Mouse (Mus musculus): ENCODE results near the gene Nudt2.

Nudt2 gene

DNA sequence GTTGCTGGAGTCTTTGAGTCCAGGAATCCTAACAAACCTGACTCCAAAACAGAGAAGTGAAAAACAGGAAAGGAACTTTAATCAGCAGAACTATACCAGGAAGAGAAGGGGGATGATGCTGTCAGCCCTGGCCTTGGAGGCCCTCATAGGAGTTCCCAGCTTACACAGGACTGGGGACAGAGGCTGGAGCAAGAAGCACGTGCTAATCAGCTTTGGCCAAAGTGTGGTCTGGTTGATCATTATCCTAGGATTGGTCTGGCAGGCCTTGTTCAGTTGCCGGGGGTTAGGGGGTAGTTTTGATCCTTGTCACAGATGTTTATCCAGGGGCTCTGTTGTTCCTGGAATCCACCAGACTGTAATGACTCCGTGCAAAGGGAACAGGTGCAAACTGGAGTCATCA is 29.4 kb downstream of the Nudt2 start:
- ATAC-seq (ENCODE audit: low TSS enrichment), result no peak

DNA sequence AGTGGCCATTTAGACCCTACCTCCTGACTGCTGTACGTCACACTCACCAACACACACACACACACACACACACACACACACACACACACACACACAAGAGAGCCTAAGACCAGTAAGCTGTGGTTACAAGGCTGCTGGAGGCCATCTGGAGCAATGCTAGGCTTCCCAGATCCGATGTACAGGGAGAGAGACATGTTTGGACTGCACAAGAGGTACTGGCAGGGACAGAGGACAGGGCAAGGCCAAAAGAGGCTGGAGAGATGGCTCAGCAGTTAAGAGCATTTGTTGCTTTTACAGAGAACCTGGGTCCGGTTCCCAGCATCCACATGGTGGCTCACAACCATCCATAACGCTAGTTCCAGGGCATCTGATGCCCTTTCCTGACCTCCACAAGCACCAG is 30.1 kb downstream of the Nudt2 start:
- no peak for ATAC-seq (ENCODE audit: low TSS enrichment)

DNA sequence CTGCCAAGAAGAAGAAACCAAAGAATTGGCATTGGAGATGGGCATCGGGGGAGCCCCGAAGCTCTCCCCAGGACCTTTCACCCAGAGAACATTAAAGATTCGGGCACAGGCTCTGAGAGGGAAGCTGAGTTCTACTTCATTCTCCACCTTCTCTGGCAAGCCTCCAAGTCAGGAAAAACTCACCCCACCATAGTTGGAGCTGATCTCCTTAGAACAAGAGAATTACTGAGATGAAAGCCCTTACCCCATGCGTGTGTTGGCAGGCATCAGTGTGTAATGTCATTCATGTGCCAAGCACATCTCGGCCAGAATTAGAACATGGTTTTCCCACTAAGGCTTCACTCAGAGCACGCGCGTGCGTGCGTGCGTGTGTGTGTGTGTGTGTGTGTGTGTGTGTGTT is 30.9 kb downstream of the Nudt2 start:
- ATAC-seq (ENCODE audit: low TSS enrichment), result peak; percentile 26; the same call in 1 of the 2 replicates

DNA sequence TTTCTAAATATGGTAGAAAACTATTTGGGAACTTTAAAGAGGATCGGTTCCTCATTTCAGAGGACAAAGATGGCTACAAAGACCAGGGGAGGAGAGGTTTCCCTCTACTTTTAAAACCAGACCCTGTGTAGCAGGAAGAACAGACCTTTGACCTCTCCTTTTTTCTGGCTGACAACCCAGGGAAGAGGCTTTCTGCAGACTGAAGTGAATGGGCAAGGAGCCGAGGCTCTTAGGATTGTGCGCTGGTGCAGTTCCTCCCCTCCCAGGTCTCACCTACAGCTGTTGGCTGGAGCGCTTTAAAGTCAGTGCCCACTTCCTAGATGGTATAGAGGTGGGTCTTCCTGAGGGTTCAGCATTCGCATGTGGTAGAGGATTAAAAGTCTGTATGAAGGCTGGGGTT is 32.1 kb downstream of the Nudt2 start:
- ATAC-seq (ENCODE audit: low TSS enrichment), result no peak

DNA sequence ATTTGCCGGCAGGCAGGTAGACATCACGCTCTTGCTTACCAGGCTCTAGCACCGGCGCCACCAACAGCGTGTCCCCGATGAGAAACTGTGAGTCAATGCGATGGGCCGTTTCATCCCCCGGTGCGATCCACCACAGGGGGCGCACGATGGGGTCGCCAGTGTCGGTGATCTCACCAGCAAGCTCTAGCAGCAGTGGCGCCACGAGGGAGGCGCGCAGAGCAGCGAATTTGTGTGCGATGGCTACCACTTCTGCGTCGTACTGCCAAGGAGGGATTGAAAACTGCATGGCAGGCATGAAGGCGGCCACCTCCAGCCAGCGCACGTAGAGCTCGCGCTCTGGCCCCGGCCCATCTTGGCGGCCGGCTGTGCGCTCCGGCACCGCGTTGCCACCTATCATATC is 32.6 kb downstream of the Nudt2 start:
- ATAC-seq (ENCODE audit: low TSS enrichment), result no peak

DNA sequence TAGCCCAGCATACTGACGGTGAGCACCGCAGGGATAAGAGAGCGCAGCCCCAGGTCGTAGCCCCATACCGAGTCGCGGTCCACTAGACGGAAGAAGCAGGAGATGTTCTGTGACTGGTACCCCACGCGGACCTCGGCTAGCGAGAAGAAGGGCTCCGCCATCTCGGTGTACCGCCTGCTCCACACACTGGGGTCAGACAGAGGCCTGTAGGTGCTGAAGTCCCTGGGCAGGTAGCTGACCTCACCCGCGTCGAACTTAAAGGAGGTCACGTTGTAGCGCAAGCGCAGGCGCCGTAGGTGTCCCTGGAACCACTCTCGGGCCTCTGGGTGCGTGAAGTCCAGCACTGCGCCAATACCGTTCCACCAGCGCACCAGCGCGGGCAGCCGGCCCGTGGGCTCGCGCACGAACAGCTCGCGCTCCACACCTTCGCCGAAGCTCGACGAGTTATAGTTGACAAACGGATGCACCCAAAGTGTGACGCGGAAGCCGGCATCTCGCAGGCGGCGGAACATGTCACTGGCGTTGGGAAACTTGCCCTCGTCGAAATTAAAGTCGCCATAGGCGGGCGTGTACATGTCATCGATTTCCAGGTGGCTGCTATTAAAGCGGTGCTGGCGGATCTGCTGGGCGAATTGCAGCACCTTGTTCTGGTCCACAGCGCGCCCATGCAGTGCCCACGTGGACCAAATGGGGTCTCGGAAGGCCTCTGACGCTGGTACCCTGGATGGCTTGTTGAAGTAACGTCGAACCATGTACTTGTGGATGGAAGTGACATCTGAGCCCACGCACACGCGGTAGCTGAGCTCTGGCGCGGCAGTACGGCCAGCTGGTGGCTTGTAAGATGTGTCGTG is 33.3 kb downstream of the Nudt2 start:
- ATAC-seq (ENCODE audit: low TSS enrichment), result no peak

GRCm38 (mm10) chr4:41498921-41499391 is 34.0 kb downstream of the Nudt2 start:
- ATAC-seq (ENCODE audit: low TSS enrichment), result no peak

- ATAC-seq (ENCODE audit: low TSS enrichment), result peak; percentile 18; the same call in 1 of the 2 replicates
Observed at GRCm38 (mm10) chr4:41499619-41500018, 34.7 kb downstream of the Nudt2 start.

DNA sequence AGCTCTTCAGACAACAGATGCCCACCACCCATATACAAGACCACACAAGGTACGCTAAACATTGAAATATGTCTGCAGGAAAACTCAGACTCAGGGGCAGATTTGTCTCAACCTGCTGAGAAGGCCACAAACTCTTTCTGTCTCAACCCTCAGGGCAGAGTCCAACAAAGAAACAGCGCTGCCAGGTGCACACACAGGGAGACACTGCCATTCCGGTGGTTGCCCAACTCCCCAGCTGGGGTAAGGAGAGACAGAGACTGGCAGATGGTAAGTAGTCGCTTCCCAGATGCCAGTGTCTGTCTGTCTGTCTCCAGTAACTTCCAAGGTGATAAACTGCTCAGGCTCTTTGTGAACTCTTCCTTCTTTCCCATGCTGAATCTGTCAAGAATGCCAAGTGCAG is 35.8 kb downstream of the Nudt2 start:
- no peak for ATAC-seq (ENCODE audit: low TSS enrichment)

DNA sequence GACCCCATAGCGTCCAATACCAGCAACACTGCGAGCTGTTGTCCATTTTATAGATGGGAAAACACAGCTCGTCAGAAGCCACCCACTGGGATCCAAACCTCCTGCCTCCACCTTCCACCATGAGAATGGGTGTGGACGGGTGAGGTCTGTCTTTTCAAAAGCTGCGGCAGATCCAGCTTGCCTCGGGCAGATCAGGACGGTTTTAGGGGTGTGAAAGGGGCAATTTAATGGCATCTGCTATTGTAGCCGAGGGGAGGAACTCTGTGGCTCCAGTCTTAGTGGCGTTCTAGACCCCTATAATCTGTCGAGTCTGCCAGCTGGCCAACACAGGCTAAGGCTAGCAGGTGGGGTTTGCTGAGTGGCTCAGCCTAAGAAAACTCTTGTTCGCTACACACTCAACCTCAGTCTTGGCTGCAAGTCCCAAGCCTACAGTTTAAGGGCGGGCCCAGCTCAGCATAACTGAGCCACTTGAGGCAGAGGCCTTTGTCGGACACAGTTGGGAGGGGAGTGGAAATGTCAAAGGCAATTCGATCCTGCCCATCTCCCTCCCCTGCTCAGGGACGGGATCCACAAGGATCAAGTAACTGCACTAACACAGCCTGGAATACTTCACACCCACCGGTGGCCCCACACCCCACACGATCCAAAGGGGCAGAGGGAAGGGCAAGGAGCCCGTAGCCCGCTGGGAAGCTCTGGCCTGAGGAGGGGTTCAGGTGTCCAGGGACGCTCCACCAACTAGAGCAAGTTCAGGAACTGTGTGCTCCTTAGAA is 37.4 kb downstream of the Nudt2 start:
- ATAC-seq (ENCODE audit: low TSS enrichment), result no peak

DNA sequence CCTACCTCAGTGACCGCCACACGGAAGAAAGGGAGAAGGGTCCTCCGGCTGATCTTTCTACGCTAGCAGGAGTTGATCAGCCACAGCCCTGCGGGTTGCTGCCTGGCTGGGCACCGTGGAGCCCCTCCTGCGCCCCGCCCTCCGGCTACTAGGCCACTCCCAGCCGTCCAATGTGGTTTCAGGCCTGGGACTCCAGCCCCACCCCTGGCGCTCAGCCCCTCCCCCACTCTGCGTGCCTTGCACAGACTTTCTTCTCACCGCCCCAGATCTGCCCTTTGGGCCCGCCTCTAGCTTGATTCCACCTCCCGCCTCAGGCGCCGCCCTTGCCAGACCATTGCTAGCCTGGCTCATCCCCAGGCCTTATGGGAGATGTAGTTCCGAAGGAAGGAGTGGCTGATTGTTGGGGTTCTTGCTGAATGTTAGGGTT is 38.0 kb downstream of the Nudt2 start, which contains the start of gene AI464131:
TSS of gene AI464131 (minus strand) at position 91 of the 427 bp plus-strand sequence.
- ATAC-seq (ENCODE audit: low TSS enrichment), result peak; percentile 71

- no peak for ATAC-seq (ENCODE audit: low TSS enrichment)
Observed at GRCm38 (mm10) chr4:41504325-41504724, 39.4 kb downstream of the Nudt2 start.

DNA sequence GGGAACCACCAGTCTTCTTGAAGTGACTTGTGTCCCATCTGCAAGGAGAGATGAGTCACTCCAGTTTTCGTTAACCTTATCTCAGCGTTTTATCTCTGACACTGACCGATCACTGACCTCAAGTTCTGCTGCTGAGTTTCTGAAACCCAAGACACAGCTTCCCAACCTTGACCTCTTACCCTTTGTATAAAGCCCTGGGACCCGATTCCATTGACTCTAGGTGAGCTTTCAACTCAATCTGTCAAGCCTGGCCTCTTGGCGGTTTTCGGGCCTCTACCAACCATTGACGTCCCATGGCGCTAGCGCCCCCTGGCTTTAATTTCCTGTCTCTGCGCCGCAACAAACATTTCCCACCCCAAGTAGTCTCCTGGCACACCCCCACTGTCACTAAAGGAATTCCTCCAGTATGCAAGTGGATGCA is 40.2 kb downstream of the Nudt2 start:
- ATAC-seq (ENCODE audit: low TSS enrichment), result no peak

GRCm38 (mm10) chr4:41506156-41506555 is 41.2 kb downstream of the Nudt2 start:
- no peak for ATAC-seq (ENCODE audit: low TSS enrichment)

DNA sequence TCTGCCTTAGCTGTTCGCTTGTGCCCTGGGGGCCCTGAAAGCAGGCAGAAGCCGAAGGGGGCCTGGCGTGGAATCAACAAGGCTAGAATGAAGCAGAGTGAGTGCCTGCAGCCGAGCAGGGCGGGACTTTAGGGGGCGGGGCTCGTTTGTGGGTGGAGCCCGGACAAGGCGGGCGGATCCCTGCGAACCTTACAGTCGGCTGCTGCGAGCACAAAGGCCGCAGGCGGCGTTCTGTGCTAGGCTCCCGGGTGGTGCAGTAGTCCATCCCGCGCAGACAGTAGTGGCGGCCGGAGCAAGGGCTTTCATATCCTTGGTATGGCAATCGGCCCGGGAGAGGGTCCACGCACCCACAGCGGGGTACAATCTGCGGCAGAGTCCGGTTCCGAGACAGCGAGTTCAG is 42.0 kb downstream of the Nudt2 start:
- peak; percentile 71 for ATAC-seq (ENCODE audit: low TSS enrichment)

DNA sequence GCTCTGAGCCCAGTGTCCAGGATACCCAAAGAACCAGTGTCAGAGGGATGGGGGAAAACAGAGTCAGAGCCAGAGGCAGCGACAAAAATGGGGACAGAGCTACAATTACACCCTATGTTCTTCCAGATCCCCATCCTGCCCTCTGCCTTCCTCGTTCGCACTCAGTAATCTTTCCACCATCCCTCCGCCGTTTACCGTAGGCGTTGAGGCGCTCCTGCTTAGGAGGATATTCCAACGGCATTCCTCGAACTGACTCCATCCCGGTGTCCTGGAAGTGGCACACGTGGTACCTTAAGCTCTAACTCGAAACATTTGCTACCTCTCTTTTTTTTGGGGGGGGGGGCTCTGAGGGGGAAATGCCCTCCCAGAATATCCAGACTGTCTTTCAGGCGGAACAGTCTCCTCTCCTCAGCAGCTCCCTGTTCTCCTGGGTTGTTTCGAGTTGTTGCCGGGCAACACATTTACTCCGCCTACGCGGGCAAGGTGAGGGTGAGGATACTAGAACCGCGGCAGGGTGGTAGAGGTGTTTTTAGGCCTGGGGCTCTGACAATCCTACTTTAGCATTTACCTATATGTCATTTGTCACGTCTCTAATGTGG is 42.5 kb downstream of the Nudt2 start:
- ATAC-seq (ENCODE audit: low TSS enrichment), result peak; percentile 17

DNA sequence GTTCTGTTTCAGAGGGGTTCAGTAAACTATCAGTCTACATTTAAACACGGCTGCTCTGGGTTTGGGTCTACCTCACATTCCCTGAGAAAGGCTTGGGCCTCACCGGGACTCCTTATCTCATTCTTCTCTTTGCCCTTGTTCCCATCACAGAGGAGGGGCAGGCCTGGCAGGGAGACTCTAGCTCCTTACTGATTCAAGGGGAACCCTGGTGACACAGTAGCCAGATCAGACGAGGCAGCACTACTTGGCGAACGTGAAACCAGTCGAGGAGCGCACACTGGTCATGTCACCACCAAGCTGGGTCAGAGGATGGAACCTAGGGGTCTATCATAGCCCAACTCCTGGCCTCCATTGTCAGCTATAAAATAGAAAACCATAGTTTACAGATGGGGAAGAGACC is 43.0 kb downstream of the Nudt2 start:
- no peak for ATAC-seq (ENCODE audit: low TSS enrichment)

GRCm38 (mm10) chr4:41513309-41513708 is 48.4 kb downstream of the Nudt2 start:
- ATAC-seq (ENCODE audit: low TSS enrichment), result no peak

DNA sequence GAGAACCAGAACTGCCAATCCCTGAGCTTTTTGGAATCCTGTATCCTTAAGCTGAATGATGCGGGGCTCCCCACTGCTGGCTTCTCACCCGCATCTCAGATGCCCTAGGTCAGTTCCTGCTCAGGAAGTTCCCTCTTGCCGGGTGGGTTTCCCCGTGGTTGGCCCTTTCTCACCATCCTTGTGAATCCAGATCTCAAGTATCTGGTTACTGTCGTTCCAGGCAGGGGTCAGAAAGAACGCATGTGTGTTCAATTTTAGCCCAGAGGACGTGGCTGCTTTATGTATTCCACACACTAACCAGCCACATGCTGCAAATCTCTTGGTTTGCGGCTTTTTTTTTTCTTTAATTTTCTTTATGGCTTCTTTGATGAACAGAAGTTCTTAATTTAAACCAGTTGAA is 48.8 kb downstream of the Nudt2 start:
- no peak for ATAC-seq (ENCODE audit: low TSS enrichment)

GRCm38 (mm10) chr4:41517233-41517632 is 52.3 kb downstream of the Nudt2 start, which contains the start of gene 1110017D15Rik:
Gene 1110017D15Rik, minus strand, starts transcription at chr4:41517333.
- ATAC-seq (ENCODE audit: low TSS enrichment), result no peak

- peak; percentile 34 for ATAC-seq (ENCODE audit: low TSS enrichment)
Observed at GRCm38 (mm10) chr4:41518349-41518748, 53.4 kb downstream of the Nudt2 start.

DNA sequence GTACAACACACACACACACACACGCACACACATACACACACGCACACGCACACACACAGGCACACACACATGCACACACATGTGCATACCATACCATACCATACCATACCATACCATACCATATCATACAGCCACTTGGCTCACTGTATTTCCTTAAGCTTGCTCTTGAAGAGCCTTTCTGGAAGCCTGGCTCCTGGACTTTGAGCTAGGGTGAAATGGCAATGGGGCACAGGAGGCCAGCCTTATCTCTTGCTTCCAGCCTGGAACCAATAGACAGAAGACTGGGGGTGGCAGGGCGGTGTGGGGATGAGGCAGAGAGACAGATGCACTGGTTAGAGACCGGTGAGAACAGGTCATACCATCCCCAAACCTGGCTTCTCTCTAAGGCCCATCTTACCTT is 54.2 kb downstream of the Nudt2 start:
- no peak for ATAC-seq (ENCODE audit: low TSS enrichment)
